Mouse (Mus musculus) adrenal gland, postnatal 25 days (tissue): ENCODE measurements around the gene Gm572. TPM values are rescaled to one million over a fixed set of nuclear protein-coding genes. Genes with fewer than 3 reads are reported as not detected.

Experiments
- DNase-seq: peaks from one replicate; pipeline ENCODE4 v3.0.0; 2021; ENCODE audit warnings: mixed read lengths
- total RNA-seq: library from RNA; stranded (reverse); gene quantifications from 2 replicates; pipeline ENCODE4 v1.2.3, GENCODE M21; 2021

Gm572 gene
- total RNA-seq, 1 experiment from 2014 or later = not detected

GRCm38 (mm10) chr4:148667006-148667755, 24.1 kb downstream of the Gm572 start:
- DNase-seq = no peak

- DNase-seq = no peak
Measured at GRCm38 (mm10) chr4:148671230-148671947, 28.3 kb downstream of the Gm572 start.

- DNase-seq = no peak
Measured at GRCm38 (mm10) chr4:148675043-148675442, 31.9 kb downstream of the Gm572 start.

- DNase-seq = no peak
Measured at GRCm38 (mm10) chr4:148676188-148676960, 33.3 kb downstream of the Gm572 start.

- DNase-seq = no peak
Measured at GRCm38 (mm10) chr4:148676961-148677637, 34.0 kb downstream of the Gm572 start.

GRCm38 (mm10) chr4:148678105-148678504, 35.0 kb downstream of the Gm572 start:
- DNase-seq = no peak

GRCm38 (mm10) chr4:148680505-148681067, 37.5 kb downstream of the Gm572 start:
- DNase-seq = no peak

- peak; percentile 63 for DNase-seq
Measured at GRCm38 (mm10) chr4:148681429-148681828, 38.3 kb downstream of the Gm572 start.

GRCm38 (mm10) chr4:148682961-148683360, 39.8 kb downstream of the Gm572 start:
- DNase-seq = no peak

- DNase-seq = no peak
Measured at GRCm38 (mm10) chr4:148683539-148683938, 40.4 kb downstream of the Gm572 start.

- peak; percentile 32 for DNase-seq
Measured at GRCm38 (mm10) chr4:148686491-148686941, 43.4 kb downstream of the Gm572 start.

GRCm38 (mm10) chr4:148688091-148688490, 45.0 kb downstream of the Gm572 start:
- DNase-seq = no peak

- DNase-seq = no peak
Measured at GRCm38 (mm10) chr4:148691185-148691584, 48.1 kb downstream of the Gm572 start.

- no peak for DNase-seq
Measured at GRCm38 (mm10) chr4:148693417-148693959, 50.4 kb downstream of the Gm572 start.

- DNase-seq = peak; percentile 59
Measured at GRCm38 (mm10) chr4:148704756-148705155, 61.6 kb downstream of the Gm572 start.

GRCm38 (mm10) chr4:148708836-148709235, 65.7 kb downstream of the Gm572 start:
- DNase-seq = no peak

- no peak for DNase-seq
Measured at GRCm38 (mm10) chr4:148710446-148710845, 67.3 kb downstream of the Gm572 start.

GRCm38 (mm10) chr4:148711323-148711722, 68.2 kb downstream of the Gm572 start:
- no peak for DNase-seq

GRCm38 (mm10) chr4:148712632-148713031, 69.5 kb downstream of the Gm572 start:
- no peak for DNase-seq

- DNase-seq = no peak
Measured at GRCm38 (mm10) chr4:148714064-148714463, 70.9 kb downstream of the Gm572 start.

GRCm38 (mm10) chr4:148714739-148715138, 71.6 kb downstream of the Gm572 start:
- no peak for DNase-seq
